Mouse (Mus musculus) brain, embryonic 14.5 days (tissue): ENCODE measurements around the gene Foxj3.

Source experiments
- CTCF ChIP-seq: fragments of 200-500 bp; IDR thresholded peaks from 2 replicates; pipeline ENCODE4 v1.5.1; 2012; ENCODE audit warnings: inconsistent platforms, mild to moderate bottlenecking, moderate library complexity, borderline replicate concordance; ENCODE audit not compliant: insufficient read depth, insufficient read length; ENCODE audit errors: extremely low read depth
- POLR2A ChIP-seq: fragments of 200-500 bp; IDR thresholded peaks from 2 replicates; pipeline ENCODE4 v1.6.1; 2012; ENCODE audit warnings: mild to moderate bottlenecking, inconsistent platforms, borderline replicate concordance; ENCODE audit not compliant: poor library complexity, insufficient read depth, insufficient read length, severe bottlenecking; ENCODE audit errors: extremely low read depth

DNA sequence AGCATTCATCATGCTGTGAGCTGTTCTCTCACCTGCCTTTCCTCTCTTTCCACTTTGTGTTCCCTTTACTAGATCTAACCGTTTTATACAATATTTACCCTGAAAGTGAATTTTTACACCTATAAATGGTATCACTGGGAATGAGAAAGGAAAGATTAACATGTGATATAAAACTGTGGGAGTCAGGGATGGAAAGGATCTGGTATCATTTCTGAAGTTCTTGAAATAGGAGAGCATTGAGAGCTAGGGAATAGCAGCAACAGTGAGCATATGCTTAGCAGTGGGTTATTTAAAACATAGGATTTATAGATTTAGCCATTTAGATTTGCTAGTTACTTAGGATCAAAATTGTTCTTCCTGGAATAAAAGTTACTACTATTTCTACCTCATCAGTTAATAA lies 53.2 kb downstream of the Foxj3 start:
- TF ChIP-seq CTCF (no peak), POLR2A (no peak)
